Mouse (Mus musculus): ENCODE measurements at regions not wholly inside any gene's neighbourhood (a gene's known extent, or its start where the extent isn't known, plus 50 kb on each side); places are given as distances from the start of the nearest gene placed in this dataset.
"Not testable (repeated sequence)": the region's sequence is repeated elsewhere in the genome, so short reads cannot be mapped to it uniquely, and the experiment has no call there.

- no peak for DNase-seq (ENCODE audit: low spot score)
These were observed 137.7 kb upstream of the Zfp960 start for GRCm38 (mm10) chr17:16926200-16926599.

GRCm38 (mm10) chr17:16951092-16952016, 112.6 kb upstream of the Zfp960 start:
- peak; percentile 94 for DNase-seq (ENCODE audit: low spot score)

GRCm38 (mm10) chr17:16952146-16952545, 111.8 kb upstream of the Zfp960 start:
- not testable (repeated sequence) for DNase-seq (ENCODE audit: low spot score)

GRCm38 (mm10) chr17:16997241-16997640, 66.7 kb upstream of the Zfp960 start:
- DNase-seq (ENCODE audit: low spot score) = not testable (repeated sequence)

GRCm38 (mm10) chr17:17004632-17005265, 59.2 kb upstream of the Zfp960 start:
- DNase-seq (ENCODE audit: low spot score) = peak; percentile 90

GRCm38 (mm10) chr17:17005267-17005666, 58.6 kb upstream of the Zfp960 start:
- peak; percentile 10 for DNase-seq (ENCODE audit: low spot score)

All from gastrocnemius, adult 18-20 months (tissue).